Mouse (Mus musculus) activated CD4-positive, CD25-positive, alpha-beta regulatory T cell, adult 4 months (primary cell): ENCODE measurements around the gene Sptan1. TPM values are rescaled to one million over a fixed set of nuclear protein-coding genes. Genes with fewer than 3 reads are reported as not detected.

Experiments used
- ATAC-seq: one replicate; pipeline ENCODE4 v1.8.0; 2017
- polyA plus RNA-seq, 2 experiments: library from polyadenylated mRNA; unstranded; fragments of 100-300 nt; shearing (Covaris generic); gene quantifications; one replicate each; pipeline ENCODE4 v1.2.1; 2017

The Sptan1 gene
- polyA plus RNA-seq, 2 experiments from 2014 or later = 78.3 to 89.3 TPM

DNA sequence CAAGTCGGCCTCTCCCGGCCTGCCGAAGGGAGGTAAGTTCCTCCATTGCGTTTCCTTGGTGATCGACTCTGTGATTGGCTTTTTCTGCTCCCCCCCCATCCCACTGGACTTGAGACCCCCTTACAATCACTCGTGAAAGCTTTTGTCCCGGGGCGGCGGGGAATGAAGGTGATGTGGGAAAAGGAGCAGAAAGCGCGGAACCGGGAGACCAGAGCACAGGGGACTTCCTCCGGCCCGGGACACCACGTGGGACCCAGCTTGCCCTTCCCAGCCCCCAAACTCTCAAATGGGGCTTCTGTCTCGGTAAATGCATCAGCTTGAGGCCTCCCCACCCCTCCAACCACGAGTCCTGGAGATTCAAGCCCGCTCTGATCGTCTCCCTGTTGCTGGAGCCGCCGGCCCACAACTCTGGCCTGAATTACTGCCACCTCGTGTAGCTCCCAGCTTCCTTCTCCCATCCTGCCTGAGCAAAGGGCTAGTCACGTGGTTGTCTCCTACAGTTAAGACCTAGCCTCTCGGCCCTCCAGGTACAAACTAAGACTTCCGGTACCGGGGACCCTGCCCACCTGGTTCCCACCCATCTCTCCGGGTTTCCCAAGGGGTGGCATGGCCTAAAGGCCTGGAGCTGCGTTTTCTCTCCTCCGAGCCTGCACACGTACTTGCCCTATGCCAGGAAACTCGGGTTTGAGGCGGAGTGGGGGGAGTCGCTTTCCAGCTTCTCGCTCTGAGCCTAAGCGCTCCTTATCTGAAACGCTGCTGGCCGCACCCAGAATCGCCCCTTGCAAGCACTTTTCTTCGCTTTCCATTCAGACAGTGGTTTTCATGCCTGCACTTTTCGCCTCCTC, 97.1 kb downstream of the Sptan1 start:
- no peak for ATAC-seq

DNA sequence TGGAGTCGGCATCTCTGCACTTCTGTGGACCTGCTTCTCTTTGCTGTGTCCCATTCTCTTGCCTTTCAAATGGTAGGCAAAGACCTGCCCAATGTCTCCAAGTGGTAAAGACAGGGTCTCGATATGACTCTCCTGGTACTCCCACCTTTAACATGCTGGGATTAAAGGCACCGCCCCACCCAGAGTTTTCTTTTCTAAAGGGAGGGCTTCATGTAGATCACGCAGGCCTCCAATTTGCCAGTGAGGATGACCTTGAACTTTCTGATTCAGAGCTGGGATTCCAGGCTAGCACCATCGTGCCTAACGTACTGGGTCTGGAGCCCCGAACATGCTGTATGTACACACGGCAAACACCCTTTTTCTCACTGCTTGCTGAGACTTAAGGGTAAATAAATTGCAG, 97.9 kb downstream of the Sptan1 start:
- ATAC-seq = no peak

DNA sequence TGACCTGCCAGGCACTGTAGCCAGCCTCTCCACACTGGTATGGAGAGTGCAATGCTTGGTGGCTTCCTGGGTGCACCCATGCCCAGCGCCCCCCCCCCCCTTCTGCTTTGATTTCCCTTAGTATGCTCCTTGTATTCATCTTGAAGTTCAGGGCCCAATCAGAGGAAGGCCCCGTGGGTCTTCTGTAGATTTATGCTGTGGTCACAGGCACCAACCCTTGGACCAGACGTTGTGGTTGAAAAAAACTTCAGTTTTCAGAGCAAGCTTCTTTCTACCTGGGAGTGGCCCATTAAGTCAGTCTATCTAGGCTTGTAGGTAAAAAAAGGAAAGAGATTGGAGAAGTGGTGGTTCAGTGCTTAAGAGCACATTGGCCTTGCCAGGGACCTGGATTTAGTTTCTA, 98.4 kb downstream of the Sptan1 start:
- ATAC-seq = no peak

GRCm38 (mm10) chr2:30064298-30064697, 98.9 kb downstream of the Sptan1 start:
- ATAC-seq = no peak

GRCm38 (mm10) chr2:30066046-30066901, 100.9 kb downstream of the Sptan1 start:
- peak; percentile 72 for ATAC-seq

- peak; percentile 11 for ATAC-seq
These were observed 101.9 kb downstream of the Sptan1 start for GRCm38 (mm10) chr2:30067031-30067888.

GRCm38 (mm10) chr2:30067962-30068361, 102.6 kb downstream of the Sptan1 start:
- no peak for ATAC-seq

GRCm38 (mm10) chr2:30072875-30073274, 107.5 kb downstream of the Sptan1 start:
- ATAC-seq = no peak

- no peak for ATAC-seq
These were observed 107.9 kb downstream of the Sptan1 start for GRCm38 (mm10) chr2:30073285-30073684.

DNA sequence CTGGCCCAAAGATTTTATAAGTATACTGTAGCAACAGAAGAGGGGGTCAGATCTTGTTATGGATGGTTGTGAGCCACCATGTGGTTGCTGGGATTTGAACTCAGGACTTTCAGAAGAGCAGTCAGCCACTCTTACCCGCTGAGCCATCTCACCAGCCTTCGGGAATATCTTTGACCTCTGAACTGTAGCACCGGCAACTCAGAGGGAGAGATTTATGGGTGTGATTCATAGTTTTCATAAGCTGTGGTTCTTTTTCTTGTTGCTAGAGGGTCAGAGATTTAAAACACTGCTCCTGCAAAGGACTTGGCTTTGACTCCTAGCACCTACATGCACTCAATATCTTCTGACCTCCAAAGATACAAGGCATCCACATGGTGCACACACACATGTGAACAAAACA, 110.3 kb downstream of the Sptan1 start:
- ATAC-seq = no peak

DNA sequence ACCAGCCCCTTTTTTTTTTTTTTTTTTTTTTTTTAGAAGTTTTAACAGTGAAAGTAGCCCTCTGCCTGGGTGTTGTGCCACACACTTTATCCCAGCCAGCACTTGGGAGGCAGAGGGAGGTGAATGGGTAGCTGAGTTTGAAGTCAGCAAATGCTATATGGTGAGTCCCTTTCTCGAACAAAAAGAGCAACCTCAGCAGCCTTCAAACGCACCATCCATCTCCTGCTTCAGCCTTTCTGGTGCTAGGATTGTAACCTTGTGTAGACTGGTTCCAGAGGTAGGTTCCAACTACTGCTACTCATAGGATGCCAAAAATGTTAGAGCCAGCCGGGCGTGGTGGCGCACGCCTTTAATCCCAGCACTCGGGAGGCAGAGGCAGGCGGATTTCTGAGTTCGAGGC, 111.1 kb downstream of the Sptan1 start:
- no peak for ATAC-seq

DNA sequence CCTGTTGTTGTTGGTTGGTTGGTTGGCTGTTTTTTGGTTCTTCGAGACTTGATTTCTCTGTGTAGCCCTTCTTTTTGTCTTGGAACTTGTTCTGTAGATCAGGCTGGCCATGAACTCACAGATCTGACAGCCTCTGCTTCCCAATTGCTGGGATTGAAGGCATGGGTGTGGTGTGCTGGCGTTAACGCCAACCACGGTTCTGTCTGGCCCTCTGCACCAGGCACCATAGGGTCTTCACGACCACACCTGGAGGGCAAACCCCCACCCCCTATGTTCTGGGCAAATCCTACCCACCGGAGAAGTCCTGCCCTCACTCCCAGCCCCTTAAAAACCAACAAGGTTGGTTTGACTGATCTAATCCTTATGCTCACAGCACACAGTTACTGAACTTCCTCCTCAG, 111.6 kb downstream of the Sptan1 start:
- no peak for ATAC-seq

GRCm38 (mm10) chr2:30077502-30078348, 112.4 kb downstream of the Sptan1 start, which contains the start of gene Pkn3:
Gene Pkn3 (plus strand): TSS chr2:30077684.
- ATAC-seq = peak; percentile 70

DNA sequence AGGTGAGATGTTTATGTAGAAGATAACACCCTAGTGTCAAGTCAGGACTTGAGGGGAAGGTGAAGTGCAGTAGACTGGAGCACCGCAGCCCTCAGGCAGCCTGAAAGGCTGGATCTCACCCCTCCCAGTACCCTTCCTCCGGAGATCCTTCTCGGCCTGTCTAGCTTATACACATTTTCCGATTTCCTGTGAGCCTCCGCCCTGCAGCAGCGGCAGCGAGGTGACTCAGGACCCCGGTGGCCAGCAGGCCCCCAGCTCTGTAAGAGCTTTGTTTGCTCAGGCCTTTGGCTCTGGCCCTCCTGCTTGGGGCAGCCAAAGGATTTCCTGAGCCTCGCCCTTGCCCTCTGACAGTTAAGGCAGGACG, 113.0 kb downstream of the Sptan1 start:
- ATAC-seq = peak; percentile 15

DNA sequence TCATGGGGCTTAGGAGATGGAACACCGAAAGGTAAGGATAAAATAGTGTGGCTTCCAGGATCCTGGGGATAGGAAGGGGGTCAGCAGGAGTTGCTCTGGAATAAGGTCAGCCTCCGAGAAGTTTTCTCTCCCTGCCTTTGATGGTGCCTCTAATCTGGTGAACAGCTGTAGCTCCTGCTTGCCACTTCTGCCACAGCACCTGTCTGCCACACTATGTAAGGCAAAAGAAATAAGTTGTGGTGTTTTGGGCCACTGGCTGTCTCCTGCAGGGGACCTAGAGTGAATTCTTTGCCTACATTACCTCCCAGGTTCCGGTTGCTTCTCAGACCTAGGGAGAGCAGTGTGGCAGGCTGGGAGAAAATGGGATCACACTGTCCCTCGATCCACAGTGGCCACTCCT, 113.4 kb downstream of the Sptan1 start:
- no peak for ATAC-seq

DNA sequence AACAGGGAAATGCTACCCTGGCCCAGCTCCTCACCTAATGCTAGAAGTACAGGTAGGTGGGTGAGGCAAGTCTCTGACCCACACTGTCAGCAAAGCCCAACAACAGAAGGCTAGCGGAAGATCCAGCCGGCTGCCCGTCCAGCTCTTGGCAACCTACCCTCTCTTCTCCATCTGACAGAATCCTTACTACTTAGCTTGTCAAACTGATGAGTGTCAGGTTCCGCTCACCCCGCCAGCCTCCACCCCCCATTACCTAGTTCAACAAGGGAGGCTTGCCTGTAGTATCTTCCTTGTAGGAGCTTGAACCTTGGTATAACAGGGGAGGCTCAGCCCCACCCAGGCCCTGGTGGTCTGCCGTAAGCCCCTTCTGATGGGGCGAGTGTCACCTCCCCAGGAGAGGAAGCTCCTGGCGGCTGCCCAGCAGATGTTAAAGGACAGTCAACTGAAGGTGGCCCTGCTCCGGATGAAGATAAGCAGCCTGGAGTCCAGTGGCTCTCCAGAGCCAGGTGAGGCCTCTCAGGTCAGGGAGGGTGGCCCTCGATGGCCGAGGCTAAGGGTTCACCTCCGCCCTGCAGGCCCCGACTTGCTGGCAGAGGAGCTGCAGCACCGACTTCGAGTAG, 114.9 kb downstream of the Sptan1 start:
- ATAC-seq = no peak

Other genes with a start within 250 kb of the Sptan1 start
- gene Gm13420, start 213.9 kb upstream of the Sptan1 start, polyA plus RNA-seq = under 1 TPM in 1 of 2 experiments, not detected in 1; 0.30 TPM
- not detected for gene Gm13547, start 206.2 kb upstream of the Sptan1 start, polyA plus RNA-seq
- gene Coq4, start 178.1 kb upstream of the Sptan1 start, polyA plus RNA-seq = 10 to 100 TPM in 1 of 2 experiments, 1 to 10 TPM in 1; 5.8 to 10.5 TPM
- gene Trub2, start 177.1 kb upstream of the Sptan1 start, polyA plus RNA-seq = 10 to 100 TPM; 21.7 to 30.0 TPM
- gene Slc27a4, start 162.9 kb upstream of the Sptan1 start, polyA plus RNA-seq = 1 to 10 TPM; 1.3 to 1.5 TPM
- gene Urm1, start 145.5 kb upstream of the Sptan1 start, polyA plus RNA-seq = 10 to 100 TPM; 25.1 to 25.7 TPM
- 1 to 10 TPM; 1.2 to 1.4 TPM for gene Cercam, start 96.4 kb upstream of the Sptan1 start, polyA plus RNA-seq
- gene Odf2, start 76.3 kb upstream of the Sptan1 start, polyA plus RNA-seq = 10 to 100 TPM; 44.3 to 45.0 TPM
- 10 to 100 TPM; 42.4 to 52.7 TPM for gene Gle1, start 30.1 kb upstream of the Sptan1 start, polyA plus RNA-seq
- gene Wdr34, start 83.3 kb downstream of the Sptan1 start, polyA plus RNA-seq = 1 to 10 TPM in 1 of 2 experiments, under 1 TPM in 1; 0.87 to 1.4 TPM
- 100 to 1,000 TPM; 369 to 379 TPM for gene Set, start 91.8 kb downstream of the Sptan1 start, polyA plus RNA-seq
- gene Pkn3, start 112.1 kb downstream of the Sptan1 start, polyA plus RNA-seq = under 1 TPM in 1 of 2 experiments, not detected in 1; 0.41 TPM
- gene Zdhhc12, start 128.1 kb downstream of the Sptan1 start, polyA plus RNA-seq = 10 to 100 TPM; 31.6 to 32.4 TPM
- gene Zer1, start 159.0 kb downstream of the Sptan1 start, polyA plus RNA-seq = 10 to 100 TPM; 14.5 to 15.2 TPM
- gene Tbc1d13, start 168.2 kb downstream of the Sptan1 start, polyA plus RNA-seq = 1 to 10 TPM; 6.8 to 6.9 TPM
- gene Endog, start 205.9 kb downstream of the Sptan1 start, polyA plus RNA-seq = 1 to 10 TPM; 2.6 to 3.3 TPM
- gene Spout1, start 212.9 kb downstream of the Sptan1 start, polyA plus RNA-seq = 10 to 100 TPM; 32.0 to 33.8 TPM
- 1 to 10 TPM; 7.0 to 7.7 TPM for gene Kyat1, start 240.3 kb downstream of the Sptan1 start, polyA plus RNA-seq